In genomic region chr2:78022756-78023155, GRCm38 (mm10) we compare ENCODE assay signal across 10 mouse cellular contexts.
"Had no signal": no experiment of that assay in that cellular context is flagged by ENCODE, and none has a peak within 500 bp of the region (broad histone marks: within the 10 kb centered on the region; RNA-seq: fewer than 3 reads in every experiment).

No protein-coding gene starts in this region.

- DNase-seq: liver, postnatal 0 days; lung, adult 2 months; lung, postnatal 14 days; lung, postnatal 36 days; midbrain, embryonic 14.5 days; retina, postnatal 1 day; right cerebral cortex, postnatal 14 days; thymus, adult 2 months; thymus, postnatal 25 days; thymus, postnatal 4 days had no signal
